Mouse (Mus musculus) layer of hippocampus, adult 2 months (tissue): Measurements from ENCODE around the gene Cdh22. TPM values are rescaled to one million over a fixed set of nuclear protein-coding genes. Genes with fewer than 3 reads are reported as not detected.

Experiments used
- DNase-seq, 2 experiments: peaks; one replicate each; pipeline ENCODE4 v3.0.0; 2022; ENCODE audit warnings: low spot score in 2 of 2
- H3K27ac ChIP-seq: fragments of 200-600 bp; 2 replicates; pipeline ENCODE4 v1.8.1; 2022
- H3K4me3 ChIP-seq: fragments of 200-600 bp; 2 replicates; pipeline ENCODE4 v1.8.1; 2022; ENCODE audit warnings: mild to moderate bottlenecking
- CTCF ChIP-seq: fragments of 200-600 bp; conservative IDR thresholded peaks from 2 replicates; pipeline ENCODE4 v1.8.1; 2022; ENCODE audit warnings: antibody characterized with exemption, mild to moderate bottlenecking, moderate library complexity
- total RNA-seq, 2 experiments: library from RNA; stranded (reverse); gene quantifications; 2 replicates each; pipeline ENCODE4 v1.2.3; 2021

Gene Cdh22
- total RNA-seq, 2 experiments from 2014 or later, result 13.8 to 15.4 TPM

DNA sequence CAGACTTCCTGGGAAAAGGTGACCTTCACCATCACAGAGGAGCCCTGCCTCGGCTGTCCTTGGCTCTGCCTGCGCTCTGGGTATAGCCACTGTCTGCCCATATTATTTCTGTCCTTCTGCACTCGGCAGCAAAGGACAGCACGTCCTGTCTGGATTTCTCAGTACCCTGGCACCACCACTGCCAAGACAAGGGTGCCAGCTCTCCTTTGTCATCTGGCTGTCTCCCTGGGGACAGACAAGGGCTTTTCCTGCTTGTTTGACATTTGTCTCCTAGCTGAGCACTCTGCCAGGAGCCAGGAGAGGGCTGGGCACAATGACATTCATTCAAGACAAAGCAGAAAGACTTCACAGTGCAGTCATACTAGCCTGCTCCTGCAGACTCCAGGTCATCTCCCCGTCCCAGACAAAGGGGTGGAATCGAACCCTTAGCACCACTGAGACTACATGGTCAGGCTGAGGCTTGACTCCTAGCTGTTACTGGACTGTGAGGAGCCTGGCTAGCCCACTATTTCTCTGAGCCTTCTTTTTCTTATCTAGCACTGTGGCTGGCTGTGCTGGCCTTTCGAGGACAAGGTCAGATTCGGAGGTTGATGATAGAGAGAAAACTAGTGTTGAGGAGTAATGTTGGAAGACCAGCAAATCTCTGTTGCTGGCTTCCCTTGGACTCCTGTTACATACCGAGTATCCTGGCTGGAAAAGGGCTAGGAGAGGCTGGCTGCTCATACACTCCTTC is 46.8 kb downstream of the Cdh22 start:
- no peak overlapping the region for H3K27ac ChIP-seq
- no peak for DNase-seq
- no peak for TF ChIP-seq CTCF
- H3K4me3 ChIP-seq, result no peak overlapping the region

DNA sequence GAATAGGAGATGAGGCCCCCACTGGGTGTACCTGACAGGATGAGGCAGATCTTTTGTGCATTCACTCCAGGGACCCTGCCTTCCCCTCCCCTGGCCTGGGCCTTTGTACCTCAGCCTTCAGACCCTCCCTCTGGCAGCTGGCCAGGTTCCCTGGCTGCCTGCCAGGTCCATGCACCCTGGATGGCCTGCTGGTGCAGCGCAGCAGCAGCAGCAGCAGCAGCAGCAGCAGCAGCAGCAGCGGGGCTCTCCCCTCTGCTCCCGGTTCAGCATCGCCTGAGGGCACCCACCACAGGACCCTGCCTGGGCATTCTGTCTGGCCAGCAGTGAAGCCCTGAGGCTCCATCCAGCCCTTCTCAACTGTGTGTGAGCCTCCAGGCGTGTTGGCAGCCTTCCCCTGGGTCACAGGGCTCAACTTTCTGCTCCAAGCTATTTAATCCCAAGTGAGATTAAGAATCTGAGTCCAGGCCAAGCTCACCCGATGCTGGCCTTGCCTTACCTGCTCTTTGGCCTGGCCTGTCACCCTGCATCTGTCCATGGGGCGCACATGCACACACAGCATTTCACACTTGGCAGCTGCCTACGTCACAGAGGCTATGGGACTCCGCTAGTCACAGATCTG is 50.5 kb downstream of the Cdh22 start:
- H3K27ac ChIP-seq, result no peak overlapping the region
- H3K4me3 ChIP-seq, result no peak overlapping the region
- DNase-seq, result no peak
- no peak for TF ChIP-seq CTCF

DNA sequence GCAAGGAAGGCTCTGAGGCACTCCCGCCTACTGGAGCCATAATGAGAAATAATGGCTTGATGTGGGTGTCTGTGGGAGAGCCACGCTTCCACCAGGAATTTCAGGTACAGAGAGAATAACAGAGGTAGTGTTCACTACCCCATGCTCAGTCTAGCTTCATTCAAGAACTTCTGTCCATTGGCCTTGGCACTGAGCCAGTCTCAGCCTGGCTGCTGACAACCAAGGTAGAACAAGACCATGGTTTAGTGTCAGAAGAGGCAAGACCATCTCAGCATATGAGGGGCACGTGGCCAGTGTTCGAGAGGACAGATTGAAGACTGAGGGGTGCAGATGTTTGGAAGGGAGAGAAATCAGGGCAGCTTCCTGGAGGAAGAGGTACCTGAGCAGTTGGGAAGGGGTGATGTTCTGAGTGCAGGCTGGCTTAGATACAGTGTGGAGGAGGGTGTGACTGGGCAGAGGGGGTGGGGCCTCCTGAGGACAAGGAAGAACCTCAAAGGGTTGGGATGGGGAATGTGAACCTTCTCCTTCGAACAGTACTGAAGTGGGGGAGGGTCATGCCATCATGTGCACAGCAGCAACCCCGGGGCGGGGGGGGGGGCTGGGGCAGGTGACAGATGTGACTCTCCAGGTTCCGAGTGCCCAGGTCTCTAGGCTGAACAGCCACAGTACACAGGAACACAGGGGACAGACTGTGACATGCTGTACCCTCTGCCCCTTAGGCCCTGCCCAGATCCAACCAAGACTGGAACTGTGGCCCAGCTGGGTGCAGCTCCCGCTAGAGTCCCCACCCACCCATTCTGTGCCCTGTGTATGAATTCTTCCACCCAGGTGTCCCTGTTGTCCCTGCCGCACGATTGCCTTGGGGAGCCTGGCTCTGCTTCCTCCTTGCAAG is 52.3 kb downstream of the Cdh22 start:
- H3K4me3 ChIP-seq, result no peak overlapping the region
- no peak for TF ChIP-seq CTCF
- H3K27ac ChIP-seq, result no peak overlapping the region
- DNase-seq, result no peak

DNA sequence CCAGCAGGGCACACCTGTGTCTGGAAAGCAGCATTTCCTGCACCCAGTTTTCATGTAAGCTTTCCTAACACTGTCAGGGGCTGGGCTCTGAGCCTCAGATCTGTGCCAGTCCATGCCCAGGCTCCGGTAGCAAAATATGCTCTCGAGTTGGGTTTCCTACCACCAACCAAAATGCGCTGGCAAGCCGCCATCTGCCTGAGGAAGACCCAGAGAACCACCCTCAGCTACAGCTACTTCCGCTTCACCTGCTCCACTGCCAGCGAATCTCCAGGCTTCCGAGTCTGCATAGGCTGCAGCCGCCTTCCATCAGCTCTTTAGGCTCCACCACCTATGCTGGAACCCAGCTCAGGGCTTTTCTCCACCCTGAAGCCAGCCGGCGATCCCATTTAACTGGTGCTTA is 55.4 kb downstream of the Cdh22 start:
- H3K4me3 ChIP-seq, result no peak overlapping the region
- H3K27ac ChIP-seq, result no peak overlapping the region
- no peak for DNase-seq
- no peak for TF ChIP-seq CTCF

DNA sequence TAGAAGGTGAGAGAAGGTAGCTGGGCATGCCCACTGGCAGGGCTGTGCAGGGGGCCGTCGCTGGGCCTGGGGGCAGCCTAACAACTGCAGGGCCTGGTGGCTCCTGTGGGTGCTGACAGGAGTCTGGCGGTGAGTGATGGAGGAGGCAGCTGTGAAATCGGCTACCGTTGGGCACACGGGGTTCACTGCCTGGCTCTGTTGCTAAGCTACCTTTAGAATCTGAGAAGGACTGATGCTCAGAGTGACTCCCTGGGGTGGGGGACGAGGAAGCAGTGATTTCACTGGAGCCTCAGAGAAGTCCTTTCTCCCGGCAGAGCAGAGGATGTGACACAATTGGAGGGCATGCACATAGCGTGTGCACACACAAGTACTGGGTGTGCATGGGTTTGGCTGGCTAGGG is 57.7 kb downstream of the Cdh22 start:
- no peak overlapping the region for H3K4me3 ChIP-seq
- TF ChIP-seq CTCF, result no peak
- DNase-seq, result no peak
- no peak overlapping the region for H3K27ac ChIP-seq

DNA sequence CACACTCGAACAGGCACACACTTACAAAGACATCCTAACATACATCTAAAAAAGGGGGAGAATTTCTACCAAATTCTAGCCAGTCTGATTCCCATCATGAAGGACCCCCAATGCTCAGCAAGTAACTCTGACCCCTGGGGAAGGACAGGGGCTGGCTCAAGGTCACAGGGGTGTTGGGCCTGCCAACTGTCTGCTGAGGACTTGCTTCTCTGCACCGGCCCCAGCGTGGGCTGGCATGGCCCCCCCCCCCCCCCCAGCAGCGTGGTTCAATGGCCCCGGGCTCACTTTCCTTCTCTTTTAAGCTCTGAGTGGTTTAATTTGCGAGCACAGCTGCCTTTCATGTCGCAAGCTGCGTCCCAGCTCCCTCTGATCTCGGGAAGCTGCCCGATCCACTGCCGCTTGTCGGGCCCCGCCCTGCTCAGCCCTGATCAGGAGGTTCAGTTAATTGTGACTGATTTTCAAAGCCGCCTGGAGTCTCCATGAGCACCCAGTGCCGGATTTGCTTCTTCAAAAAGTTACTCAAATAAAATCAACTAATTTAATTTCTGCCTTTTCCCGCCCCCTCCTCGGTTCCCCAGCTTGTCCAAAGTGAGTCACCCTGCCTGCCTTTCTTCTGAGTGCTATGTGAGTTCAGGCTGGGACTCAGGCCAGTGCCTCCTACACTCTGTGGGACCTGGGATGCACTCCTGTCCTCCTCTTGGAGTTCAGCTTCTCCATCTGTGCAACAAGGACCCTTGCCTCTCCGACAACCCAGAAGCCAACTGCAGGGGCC is 67.8 kb downstream of the Cdh22 start:
- no peak overlapping the region for H3K4me3 ChIP-seq
- H3K27ac ChIP-seq, result no peak overlapping the region
- TF ChIP-seq CTCF, result no peak
- DNase-seq, result peak in 1 of 2 experiments; percentile 26

DNA sequence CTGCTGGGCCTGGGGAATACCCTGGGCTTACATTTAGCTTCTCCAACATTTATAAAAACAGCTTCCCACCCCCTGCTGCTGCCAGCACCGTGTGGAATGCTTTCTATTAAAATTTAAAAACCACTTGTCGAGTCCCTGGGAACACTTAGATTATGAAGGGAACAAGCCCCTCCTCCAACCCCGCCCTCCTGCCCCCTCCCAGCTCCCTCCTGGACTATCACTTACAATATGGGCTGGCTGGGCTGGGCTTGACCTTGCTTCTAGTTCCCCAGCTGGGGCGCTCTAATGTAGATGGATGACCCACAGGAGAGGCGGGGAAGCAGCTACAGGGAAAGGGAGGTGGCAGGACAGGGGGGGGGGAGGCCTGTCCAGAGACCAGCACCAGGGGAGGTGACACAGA is 72.4 kb downstream of the Cdh22 start:
- H3K4me3 ChIP-seq, result no peak overlapping the region

DNA sequence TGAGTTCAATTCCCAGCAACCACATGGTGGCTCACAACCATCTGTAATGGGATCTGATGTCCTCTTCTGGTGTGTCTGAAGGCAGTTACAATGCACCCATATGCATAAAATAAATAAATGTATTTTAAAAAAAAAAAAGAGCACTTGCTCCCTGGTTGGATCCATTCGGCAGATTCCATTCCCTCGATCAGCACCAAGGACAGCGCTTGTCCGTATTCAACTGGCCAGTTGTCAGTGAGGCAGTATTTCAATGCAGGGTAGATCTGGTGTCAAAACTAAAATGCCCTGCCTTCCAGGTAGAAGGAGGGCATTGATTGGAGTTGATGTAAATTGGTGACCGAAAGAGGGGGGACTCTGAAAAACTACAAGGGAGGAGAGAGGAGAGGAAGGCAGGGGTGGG is 74.2 kb downstream of the Cdh22 start:
- no peak for DNase-seq
- Histone ChIP-seq H3K27ac (no peak overlapping the region), H3K4me3 (no peak overlapping the region)
- TF ChIP-seq CTCF, result no peak

More for the DNA sequence above, 72.4 kb downstream of the Cdh22 start:
- no peak for TF ChIP-seq CTCF
- H3K27ac ChIP-seq, result no peak overlapping the region
- DNase-seq, result no peak

DNA sequence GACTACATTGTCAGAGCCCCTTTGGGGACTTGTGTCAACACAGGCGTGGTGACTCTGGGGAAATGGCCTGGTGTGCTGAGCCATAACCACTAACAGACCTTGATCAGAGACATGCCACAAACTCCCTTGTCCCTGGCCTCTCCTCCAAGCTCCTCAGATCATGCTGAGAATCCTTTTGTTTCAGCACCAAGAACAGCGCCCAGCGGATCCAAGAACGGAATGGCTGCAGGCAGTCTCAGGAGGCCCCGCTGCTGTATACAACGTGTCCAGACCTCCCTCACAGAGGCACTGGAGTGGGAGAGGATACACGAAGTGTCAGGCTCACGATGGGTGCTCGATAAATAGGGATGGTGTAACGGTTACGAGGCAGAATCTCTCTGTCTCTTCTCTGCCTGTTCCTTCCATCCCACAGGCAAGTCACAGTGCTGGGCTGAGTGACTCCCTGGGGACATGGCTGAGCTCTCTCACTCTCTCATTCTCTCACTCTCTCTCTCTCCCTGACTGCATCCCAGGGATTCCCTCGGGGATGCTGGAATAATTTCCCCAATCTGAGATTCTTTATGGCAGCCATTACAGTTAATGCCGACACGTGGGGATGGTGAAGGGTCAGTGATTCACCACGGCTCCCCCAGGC is 75.5 kb downstream of the Cdh22 start:
- Histone ChIP-seq H3K4me3 (no peak overlapping the region), H3K27ac (no peak overlapping the region)
- TF ChIP-seq CTCF, result no peak
- DNase-seq, result no peak

DNA sequence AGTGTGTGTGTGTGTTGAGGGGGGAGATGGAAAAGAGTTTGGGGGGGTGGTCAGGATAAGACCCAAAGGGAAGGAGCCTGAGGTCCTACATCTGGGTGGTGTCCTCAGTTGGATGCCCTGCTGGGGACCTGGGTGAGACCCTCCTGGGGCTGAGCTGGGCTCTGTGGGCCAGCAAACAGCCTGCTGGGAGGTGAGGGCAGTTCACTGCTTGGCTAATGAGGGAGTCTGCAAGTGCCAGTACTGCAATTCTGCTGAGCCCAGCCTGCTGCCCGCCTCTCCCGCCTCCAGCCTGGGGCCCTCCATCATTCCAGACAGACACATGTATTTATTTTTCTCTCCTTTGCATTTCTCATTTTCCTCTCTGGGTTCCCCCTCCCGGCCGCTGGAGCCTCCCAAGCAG is 76.3 kb downstream of the Cdh22 start:
- H3K27ac ChIP-seq, result no peak overlapping the region
- no peak for TF ChIP-seq CTCF

DNA sequence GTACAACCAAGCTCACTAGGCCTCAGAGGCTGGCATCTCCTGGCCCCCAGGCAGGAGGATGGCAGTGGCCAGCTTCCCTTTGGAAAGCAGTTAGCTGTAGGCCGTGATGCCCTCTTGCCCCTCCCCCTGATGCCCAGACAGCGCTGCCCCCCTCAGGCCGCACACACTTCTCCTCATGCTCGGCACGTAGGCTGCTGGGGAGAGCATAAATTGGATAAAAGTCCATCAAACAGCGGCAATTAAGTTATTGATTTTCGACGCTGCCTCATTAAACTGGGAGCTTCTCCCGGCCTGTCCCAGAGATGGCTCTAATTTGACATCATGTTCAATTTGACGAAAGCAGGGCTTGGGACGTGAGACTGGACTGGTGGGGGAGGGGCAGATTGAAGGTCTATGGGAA is 76.8 kb downstream of the Cdh22 start:
- no peak overlapping the region for H3K4me3 ChIP-seq
- no peak for DNase-seq
- no peak for TF ChIP-seq CTCF

More for the DNA sequence above, 76.3 kb downstream of the Cdh22 start:
- no peak for DNase-seq
- no peak overlapping the region for H3K4me3 ChIP-seq

DNA sequence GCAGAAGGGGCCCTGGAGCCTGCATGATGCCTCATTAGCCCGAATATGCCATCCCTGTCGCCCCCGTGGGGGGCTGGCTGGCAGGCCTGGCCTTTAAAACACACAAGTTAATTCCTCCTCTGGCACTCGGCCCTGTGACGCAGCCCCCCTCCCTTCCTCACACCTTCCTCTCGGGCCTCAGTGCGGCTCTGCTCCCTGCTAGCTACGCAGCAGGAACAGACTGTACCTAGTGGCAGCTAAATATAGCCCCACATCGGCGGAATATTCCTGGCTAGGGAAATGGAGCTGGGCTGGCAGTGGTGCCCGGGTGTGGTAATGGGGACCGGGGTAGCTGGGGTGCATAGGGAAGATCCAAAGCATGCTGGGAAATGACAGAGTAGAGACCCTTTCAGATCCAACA is 81.6 kb downstream of the Cdh22 start:
- no peak overlapping the region for H3K27ac ChIP-seq
- H3K4me3 ChIP-seq, result no peak overlapping the region
- TF ChIP-seq CTCF, result no peak
- DNase-seq, result peak; percentile 34 to 37

More for the DNA sequence above, 76.8 kb downstream of the Cdh22 start:
- no peak overlapping the region for H3K27ac ChIP-seq
